Mouse (Mus musculus) spleen, postnatal 4 days (tissue): Measurements from ENCODE around the gene Zfp710.
"Not testable (repeated sequence)": the region's sequence is repeated elsewhere in the genome, so short reads cannot be mapped to it uniquely, and the experiment has no call there.

Source experiments
- DNase-seq, 2 experiments: peaks; one replicate each; pipeline ENCODE4 v3.0.0; 2022; ENCODE audit warnings: low spot score in 2 of 2

Zfp710 gene

DNA sequence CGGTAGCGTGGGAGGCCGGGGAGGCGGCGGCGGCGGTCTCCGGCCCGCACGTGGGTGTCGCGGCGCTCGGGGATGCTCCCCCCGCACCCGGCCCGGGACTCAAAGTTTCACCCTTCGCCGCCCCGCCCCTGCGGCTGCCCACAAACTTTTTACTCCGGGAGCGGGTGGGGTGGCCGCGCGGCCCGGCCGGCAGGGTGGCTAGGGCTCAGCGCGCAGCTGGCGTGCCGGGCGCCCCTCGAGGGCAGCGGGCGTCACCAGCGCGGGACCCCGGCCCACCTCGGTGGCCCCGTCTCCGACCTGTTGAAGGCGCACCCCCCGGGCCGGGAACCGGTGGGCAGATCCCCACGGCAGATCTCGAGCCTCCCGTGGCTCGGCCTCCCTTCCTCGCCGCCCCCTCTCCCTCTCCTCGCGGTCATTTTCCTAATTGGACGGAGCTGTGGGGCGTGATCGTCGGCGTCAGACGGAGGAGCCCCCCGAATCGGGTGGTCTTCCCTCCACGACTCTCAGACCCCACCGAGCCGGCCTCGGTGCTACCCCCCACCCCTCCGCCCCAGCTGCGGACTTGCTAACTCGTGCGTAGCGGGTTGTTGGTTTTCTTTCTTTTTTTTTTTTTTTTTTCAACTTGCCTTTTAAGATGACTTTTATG, 2.5 kb downstream of the Zfp710 start:
- peak; percentile 76 to 88 for DNase-seq

DNA sequence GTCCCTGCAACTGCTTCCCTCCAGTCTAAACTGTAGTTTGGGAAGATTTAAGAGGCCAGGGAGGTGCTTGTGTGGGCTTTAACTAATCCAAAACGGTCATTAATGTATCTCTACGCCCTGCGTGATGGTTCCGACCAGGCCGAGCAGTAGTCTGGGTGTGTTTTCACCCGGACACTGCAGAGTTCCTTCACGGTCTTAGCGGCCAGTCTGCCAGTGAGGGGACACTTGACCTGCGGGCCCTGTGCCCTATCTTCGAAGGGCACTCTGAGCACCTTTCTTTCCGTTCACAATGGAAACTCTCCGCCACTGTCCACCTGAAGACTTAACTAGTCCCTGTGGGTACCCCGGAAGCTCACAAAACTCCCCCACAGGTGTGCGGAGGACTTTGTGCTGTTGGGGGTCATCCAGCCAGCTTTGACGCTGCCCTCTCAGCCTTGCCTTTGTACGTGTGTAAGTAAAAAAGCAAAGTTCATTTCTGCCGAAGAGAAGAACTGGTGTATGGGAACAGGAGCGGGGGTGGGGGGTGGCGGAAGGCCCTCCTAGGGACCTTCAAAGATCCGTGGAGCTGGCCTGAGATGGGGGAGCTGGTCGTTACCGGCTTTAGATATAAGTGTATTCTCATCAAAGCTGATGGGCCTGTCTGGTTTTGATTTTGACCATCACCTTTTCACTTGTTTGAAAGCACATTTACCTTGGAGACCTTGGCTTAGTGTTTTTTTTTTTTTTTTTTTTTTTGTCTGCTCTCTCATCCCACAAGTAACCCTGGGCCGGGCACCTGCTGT, 3.2 kb downstream of the Zfp710 start:
- no peak for DNase-seq

GRCm38 (mm10) chr7:80028418-80028720, 3.8 kb downstream of the Zfp710 start:
- DNase-seq, result no peak

DNA sequence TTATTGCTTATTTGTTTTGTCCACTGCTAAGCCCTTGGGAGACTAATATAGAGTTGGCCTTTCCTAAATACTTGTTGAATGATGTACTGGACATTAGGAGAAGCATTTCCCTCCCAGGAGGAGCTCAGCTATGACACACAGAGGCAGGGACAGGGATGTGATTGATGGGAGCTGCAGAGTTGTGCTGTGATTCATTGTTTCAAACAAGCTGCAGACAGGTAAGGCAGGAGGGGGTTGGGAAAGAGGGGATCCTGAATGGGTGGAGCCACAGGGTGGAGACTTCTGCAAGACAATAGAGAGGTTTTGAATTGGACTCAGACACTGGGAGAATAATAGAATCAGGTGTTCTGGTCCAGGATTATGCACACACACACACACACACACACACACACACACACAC, 5.4 kb downstream of the Zfp710 start:
- DNase-seq, result no peak

GRCm38 (mm10) chr7:80030486-80030885, 5.9 kb downstream of the Zfp710 start:
- DNase-seq, result no peak

DNA sequence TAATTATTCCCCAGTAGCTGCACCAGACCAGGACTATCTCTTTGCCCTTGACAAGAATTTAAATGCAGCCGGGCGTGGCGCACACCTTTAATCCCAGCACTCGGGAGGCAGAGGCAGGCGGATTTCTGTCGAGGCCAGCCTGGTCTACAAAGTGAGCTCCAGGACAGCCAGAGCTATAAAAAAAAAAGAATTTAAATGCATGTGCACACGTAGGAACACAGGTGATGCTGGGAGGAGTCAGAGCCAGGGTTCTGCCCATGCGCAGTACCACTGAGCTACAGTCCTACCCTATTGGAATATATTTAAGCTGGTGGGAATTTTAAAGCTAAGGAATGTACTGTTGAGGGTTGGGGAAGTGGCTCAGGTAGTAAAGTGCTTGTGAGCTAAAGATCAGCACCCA, 6.4 kb downstream of the Zfp710 start:
- no peak for DNase-seq

GRCm38 (mm10) chr7:80031478-80031877, 6.9 kb downstream of the Zfp710 start:
- no peak for DNase-seq

GRCm38 (mm10) chr7:80032216-80033052, 7.8 kb downstream of the Zfp710 start:
- no peak for DNase-seq

GRCm38 (mm10) chr7:80033064-80033717, 8.6 kb downstream of the Zfp710 start:
- no peak for DNase-seq

DNA sequence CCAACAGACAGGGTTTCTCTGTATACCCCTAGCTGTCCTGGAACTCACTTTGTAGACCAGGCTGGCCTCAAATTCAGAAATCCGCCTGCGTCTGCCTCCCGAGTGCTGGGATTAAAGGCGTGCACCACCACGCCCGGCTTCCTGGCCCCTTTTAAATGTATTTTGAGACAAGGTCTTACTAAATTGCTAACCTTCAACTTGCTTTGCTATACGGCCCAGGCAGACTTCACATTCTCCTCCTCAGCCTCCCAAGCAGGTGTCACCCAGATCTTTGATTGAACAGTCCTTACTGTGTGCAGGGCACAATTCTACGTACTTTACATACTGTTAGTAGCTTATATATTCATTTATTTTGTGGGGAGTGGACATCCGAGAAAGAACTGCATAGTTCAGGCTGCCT, 9.2 kb downstream of the Zfp710 start:
- no peak for DNase-seq

DNA sequence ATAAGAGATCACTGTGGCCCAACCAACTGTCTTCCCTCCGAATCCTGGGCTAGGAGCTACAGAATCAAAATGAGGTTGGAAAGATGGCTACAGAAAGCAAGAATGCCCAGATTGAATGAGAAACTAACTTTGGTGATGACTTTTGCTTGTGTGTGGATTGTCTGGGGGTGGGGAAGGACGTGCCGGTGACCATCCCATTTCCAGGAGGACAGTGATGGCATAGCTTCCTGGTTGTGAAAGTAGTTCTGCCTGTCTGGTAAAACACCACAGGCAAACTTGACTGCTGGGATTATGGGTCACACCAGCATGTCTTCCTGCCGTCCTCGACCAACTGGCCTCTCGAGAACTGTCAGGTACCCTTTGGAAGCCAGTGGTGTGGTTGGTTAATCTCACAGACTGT, 10.5 kb downstream of the Zfp710 start:
- no peak for DNase-seq

DNA sequence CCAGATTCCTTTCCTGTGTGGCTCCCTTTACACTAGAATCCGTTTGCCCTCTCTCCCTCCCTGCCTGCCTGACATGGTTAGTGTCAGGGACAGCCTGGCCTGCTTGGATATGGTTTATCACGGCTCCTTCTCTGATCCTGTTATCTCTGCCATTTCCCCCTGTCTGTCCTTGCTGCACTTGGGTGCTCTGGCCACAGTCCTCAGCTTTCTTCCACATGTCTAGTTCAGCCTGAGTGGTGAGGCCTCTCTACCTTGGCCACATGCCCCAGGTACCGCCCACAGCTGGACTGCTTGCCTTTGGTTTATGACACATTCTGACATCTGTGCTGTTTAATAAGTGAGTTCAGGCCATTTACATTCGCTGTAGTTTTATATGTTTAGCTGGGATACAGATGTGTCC, 11.1 kb downstream of the Zfp710 start:
- DNase-seq, result no peak

DNA sequence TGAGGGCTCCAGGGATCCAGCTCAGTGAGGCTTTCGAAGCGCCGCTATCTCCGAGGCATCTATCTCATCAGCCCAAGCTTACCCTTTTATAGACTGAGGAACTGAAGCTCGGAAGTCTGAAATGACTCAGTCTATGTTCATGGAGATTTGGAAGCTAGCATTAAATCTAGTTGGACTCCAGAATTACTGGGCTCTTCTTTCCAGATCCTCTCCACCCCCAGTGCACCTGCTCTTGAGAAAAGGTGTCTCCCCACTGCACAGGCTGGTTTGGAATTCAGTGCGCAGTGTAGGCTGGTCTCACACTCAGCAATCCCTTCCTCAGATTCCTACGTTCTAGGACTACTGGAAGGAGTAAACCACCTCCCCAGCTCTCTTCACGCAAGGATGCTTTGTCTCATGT, 15.1 kb downstream of the Zfp710 start:
- no peak for DNase-seq

DNA sequence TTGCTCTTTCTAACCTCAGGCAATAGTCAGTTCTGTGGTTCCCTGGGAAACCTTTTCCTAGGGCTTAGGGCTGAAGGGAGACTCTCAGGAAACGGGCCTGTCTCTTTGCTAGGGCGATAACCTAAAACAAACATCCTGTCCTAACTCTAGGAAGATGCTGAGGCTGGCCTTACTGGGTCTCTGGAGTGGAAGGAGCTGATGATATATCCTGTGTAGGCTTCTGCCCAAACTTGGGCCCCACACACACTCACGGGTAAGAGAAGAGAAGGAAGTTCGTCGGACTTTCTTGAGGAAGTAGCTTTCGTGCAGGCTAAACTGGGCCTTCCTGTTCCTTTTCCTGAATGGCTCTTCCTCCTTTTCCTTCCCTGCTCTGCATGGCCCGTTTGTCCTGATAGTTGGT, 19.6 kb downstream of the Zfp710 start:
- DNase-seq, result no peak

- DNase-seq, result no peak
Measured at GRCm38 (mm10) chr7:80047041-80047440, 22.4 kb downstream of the Zfp710 start.

GRCm38 (mm10) chr7:80049746-80050145, 25.1 kb downstream of the Zfp710 start:
- no peak for DNase-seq

- DNase-seq, result not testable (repeated sequence)
Measured at GRCm38 (mm10) chr7:80050382-80050781, 25.8 kb downstream of the Zfp710 start.

DNA sequence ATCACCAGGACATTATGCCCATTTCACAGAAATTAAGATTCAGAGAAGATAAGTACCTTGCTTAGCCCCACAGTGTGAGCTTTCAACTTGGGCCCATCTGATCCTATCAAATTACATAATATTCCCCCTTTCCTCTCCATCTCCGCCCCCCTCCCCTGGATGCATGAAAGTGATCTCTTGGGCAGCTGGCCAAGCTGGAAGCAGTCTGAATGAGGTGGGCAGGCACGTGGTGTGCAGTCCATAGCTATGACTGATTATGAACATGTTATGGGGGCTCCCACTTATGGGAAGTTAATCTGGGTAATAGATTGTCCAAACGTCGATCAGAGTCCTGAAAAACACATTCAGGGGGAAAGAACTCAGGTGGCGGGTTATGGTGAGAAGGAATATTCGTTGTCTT, 27.2 kb downstream of the Zfp710 start:
- no peak for DNase-seq

DNA sequence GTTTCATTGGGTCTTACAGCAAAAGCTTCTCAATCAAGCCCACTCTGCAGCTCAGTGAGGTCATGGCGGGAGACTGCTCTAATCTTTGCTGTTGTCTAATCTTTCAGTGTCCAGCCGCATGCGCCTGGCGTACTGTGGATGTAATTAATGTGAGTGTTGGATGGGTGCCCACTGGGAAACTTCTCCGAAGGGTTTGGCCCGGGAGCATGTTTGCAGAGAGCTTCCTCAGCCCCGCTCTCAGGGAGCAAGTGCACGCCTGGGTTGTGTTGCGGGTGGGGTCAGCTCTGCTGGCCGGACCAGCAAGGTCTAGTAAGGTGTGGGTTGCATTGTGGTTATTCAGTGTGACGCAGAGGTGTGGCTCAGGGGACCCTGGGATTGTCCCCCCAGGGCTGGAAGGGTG, 27.6 kb downstream of the Zfp710 start:
- DNase-seq, result no peak

DNA sequence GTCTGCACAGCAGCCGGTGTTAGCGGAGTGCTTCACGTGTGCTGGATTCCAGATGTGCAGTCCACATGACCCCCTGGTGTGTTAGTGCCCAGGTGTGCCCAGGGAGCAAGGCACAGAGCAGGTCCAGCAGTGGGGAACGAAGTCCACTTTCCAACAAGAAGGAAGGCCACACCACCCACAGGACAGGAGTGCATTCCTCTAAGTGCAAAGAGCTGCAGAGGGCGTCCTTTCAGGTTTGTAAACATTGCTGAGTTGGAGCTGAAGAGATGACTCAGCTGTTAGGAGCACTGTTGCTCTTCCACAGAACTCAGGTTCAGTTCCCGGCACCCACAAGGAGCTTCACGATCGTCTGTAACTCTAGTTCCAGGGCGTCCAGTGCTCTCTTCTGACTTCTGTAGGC, 28.5 kb downstream of the Zfp710 start:
- no peak for DNase-seq

- no peak for DNase-seq
Measured at GRCm38 (mm10) chr7:80055781-80056180, 31.2 kb downstream of the Zfp710 start.

GRCm38 (mm10) chr7:80057002-80057691, 32.5 kb downstream of the Zfp710 start:
- no peak for DNase-seq
